Mouse (Mus musculus) E14TG2a.4 (cell line): ENCODE results near the gene Cmtm4.

Experiments used
- CTCF ChIP-seq: conservative IDR thresholded peaks from 2 replicates; pipeline ENCODE4 v1.5.1; 2014; ENCODE audit warnings: low read length
- NANOG ChIP-seq: IDR thresholded peaks from 2 replicates; pipeline ENCODE4 v1.6.1; 2014; ENCODE audit warnings: borderline replicate concordance, low read length, mixed read lengths

DNA sequence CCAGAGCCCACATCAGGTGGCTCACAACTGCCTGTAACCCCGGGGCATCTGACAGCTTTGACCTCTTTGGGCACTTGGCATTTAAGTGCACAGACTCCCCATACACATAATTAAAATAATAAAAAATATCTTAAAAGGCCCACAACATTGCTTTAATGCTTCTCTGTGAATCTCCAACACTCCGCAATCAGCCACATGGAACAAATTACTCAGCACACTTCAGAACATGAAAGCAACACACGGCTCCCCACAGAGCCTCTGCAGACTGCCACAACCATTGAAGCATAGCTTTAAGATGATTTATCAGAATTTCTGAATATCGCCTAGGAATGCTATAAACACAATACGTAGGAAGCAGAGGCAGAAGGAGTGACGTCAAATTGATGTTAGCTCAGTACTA lies 20.4 kb upstream of the Cmtm4 start:
- TF ChIP-seq CTCF (no peak), NANOG (no peak)
